Mouse (Mus musculus) induced T-regulatory cell, adult 2 months (primary cell): ENCODE results near the gene Wnk4.
A peak's percentile ranks its signal among the peaks of the same experiment; 100 is the strongest.

ENCODE experiments used
- DNase-seq: peaks from one replicate; pipeline ENCODE4 v3.0.0-alpha.2; 2012; ENCODE audit warnings: low read depth

Gene Wnk4

DNA sequence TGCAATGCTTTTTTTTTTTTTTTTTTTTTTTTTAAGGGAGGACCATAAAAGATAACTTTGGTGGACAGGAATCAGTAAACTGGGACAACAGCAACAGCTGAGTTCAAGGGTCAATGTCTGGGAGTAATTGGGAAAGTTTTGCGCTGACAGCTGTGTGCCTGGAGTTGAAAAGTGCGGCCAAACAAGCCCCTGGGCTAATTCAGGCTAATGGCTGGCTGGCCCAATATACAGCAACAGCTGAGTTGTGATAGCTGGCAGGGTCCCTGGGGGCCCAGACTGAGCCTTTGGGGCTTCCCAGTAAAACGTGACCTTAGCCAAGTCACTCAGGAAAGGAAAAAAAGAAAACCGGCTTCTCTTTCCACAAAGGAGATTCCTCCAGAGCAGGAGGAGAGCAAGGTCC, 15.3 kb upstream of the Wnk4 start:
- DNase-seq = no peak

DNA sequence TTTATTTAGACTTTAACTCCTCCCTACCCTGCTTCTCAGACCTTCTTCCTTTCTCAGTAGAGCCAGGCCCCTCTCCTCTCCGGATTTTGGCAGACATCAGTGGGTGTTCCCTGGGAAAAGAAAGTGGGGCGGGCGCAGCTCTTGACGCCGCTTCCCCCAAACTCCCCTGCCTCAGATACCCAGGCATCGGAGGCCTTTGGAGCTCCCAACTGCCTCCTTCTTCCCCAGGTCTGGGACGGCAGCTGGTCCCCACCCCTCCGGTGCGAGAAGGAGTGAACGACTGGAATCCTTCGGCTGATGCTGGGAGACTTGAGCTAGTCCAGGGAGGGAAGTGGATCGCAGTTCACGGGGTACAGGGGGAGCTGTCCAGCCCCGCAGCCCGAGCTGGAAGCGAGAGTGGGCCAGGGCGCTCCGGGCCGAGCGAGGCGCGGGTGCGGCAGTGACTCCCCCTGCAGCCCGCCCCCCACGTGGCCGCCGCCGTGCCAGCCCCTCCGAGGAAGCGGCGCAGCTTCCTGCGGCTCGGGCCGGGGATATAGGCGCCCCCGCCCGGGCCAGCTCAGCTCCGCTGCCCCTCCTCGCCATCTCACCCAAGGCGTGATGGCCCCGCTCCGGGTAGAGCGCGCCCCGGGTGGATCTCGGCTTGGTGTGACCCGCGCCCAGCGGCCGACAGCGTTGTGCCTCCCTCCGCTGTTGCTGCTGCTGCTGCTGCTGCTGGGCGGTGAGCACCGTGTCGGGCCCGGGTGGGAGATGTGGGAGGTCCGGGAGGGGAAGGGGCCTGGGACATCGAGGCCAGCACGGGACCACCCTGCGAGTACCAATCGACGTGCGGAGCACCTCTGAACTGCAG, 14.3 kb upstream of the Wnk4 start, which contains the start of gene Ramp2:
Gene Ramp2 (plus strand): TSS at position 174 of the 847 bp plus-strand sequence.
- peak; percentile 36 for DNase-seq

DNA sequence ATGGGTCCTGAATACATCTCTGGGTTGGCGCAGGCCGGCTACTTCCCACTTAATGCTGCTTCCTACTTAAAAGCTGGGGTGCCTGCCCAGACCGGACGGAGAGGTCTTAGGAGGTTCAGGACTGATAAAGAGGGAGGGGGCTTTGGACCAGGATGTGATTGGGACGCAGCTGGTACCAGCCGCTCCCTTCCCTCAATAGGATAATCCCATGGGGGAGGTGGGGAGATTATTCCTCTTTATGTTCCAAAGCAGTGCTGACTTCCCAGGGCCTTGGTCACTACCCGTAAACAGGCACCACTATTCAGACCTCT, 13.7 kb upstream of the Wnk4 start:
- no peak for DNase-seq

DNA sequence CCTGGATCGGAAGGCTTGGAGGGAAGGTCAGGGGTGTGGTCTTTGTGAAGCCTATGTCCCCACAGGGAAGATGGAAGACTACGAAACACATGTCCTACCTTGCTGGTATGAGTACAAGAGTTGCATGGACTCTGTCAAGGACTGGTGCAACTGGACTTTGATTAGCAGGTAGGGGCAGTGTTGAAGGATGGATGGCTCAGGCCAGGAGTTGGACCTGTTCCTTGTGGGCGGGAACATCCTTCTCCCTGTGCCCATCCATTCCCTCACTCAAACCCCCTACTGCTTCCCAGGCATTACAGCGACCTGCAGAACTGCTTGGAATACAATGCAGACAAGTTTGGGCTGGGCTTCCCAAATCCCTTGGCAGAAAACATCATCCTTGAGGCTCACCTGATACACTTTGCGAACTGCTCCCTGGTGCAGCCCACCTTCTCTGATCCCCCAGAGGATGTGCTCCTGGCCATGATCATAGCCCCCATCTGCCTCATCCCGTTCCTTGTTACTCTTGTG, 12.8 kb upstream of the Wnk4 start:
- DNase-seq = peak; percentile 10

DNA sequence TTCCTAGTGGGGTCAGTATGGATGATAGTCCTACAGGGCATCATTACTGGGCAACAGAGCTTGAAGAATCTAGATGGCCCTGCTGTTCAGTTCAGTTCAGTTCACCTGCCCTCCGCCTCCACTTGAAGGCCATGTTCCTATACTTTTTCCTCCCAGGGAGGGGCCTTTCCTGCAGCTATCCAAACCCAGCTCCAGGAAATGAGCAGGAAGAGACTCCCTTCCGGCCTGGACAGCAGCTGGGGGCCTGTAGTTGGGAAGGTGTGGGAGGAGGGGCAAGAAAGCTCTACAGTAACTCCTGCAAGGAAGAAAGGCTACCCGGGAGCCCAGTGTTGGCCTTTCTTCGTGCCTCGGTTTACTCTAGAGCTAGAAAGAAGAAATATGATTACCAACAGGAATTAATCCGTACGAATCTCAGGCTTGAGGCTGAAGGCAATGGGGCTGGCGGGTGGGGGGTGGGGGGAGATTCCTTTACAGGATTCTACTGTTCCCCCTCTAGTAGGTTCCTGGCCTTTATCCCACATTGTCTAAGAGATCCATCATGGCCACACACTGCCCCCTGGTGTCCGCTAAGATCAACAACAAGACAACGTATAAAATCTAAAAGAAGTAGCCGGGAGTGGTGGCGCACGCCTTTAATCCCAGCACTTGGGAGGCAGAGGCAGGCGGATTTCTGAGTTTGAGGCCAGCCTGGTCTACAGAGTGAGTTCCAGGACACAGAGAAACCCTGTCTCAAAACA, 11.9 kb upstream of the Wnk4 start:
- DNase-seq = peak; percentile 83

DNA sequence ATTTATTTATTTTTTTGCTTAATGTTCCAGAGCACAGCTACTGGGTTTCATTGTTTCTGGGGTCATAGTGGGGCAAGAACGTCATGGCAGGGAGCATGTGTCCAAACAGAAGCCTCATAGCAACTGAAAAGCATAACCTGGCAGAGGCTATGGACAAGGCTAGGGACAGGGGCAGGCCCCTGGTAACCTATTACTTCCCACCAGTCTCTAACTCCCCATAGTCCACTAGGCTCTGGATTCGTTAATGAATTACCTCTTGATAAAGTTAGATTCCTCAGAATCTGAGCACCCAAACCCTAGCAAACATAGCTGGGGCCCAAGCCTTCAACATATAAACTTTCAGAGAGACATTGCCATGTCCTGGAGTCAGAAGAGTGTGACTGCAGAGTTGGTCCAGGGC, 9.3 kb upstream of the Wnk4 start:
- DNase-seq = no peak

DNA sequence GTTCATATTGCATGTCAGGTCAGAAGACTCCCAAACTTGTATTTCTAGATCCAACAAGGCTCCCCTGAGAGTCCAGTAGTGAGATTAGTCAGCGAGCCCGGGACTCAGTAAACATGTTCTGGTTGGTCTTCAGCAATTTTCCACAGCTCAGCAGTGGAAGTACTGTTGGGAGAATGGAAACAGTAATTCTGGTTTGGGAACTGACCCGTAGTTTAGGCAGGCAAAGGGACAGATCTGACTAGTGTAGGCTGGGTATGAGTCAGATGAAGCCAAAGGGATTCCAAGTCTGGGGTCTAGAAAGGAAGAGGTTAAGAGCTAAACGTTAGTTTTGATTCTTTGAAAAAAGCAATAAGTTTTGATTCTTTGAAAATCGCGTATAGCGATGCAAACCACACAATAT, 7.4 kb upstream of the Wnk4 start:
- DNase-seq = peak; percentile 73

DNA sequence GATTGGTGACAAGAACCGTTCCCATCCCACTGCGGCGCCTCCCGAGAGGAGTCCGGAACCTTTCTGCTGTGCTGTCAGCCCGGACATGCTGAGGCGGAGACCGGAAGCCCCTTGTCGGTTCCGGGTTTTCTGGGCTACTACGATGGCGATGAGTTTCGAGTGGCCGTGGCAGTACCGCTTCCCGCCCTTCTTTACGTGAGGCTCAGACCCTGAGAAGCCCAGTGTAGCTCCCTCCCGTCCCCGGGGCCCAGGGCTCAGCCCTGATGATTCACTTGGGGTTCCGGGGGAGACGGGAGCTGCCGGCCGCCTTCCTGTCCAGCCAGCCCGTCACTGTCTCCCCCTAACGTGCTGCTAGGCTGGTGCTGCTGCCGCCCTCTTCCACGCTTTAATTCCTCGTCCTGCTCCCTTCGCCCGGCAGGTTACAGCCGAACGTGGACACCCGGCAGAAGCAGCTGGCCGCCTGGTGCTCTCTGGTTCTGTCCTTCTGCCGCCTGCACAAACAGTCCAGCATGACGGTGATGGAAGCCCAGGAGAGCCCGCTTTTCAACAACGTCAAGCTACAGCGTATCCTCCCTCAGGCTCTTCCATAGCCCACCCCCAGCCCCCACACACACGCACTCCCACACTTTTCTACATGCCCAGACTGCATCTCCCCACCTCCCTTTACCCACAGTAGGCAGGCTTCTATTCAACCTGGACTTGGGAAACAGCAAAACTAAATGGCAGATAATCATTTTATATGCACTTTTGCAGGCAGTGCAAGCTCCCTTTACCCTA, 6.6 kb upstream of the Wnk4 start, which contains the start of gene Vps25:
Gene Vps25 (plus strand): TSS at position 95 of the 777 bp plus-strand sequence.
- DNase-seq = peak; percentile 92

DNA sequence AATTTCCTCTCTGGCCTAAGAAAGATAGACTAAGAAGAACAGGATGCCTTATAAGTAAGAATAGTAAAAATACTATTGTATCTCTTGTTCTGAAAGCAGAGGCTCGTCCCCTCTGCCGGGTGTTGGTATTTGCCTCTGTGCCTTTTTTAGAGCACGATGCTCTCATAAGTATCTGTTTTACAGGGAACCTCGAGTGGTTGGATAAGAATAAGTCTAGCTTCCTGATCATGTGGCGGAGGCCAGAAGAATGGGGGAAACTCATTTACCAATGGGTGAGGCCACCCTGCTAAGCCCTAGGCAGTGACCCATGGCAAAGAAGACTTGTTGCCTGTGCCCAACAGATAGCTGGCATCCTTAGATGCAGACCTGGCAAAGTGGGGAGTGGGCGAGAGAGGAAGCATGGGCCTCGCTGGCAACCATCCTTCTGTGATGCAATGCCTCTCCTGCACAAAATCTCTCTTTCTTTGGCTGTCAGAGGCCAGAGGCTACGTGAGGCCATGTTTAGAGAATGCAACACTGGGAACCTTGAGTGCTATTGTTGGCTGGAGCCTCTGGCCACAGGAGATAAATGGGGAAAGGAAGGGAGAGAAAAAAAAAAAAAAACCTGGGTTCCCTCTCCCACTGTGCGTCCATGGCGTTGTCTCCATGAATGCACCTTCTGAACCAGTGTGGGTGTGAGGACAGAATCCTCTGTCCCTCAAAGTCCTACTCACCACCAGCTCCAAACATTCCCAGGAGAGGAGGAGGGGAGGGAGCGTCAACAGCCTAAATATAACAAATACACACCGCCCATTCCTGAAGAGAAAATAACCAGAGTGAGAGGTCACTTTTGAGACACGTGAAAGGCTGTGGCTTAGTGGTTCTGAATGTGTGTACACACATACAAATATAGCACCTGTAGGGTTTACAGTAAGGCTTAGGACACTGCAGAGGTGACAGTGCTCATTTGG, 4.3 kb upstream of the Wnk4 start:
- DNase-seq = no peak

DNA sequence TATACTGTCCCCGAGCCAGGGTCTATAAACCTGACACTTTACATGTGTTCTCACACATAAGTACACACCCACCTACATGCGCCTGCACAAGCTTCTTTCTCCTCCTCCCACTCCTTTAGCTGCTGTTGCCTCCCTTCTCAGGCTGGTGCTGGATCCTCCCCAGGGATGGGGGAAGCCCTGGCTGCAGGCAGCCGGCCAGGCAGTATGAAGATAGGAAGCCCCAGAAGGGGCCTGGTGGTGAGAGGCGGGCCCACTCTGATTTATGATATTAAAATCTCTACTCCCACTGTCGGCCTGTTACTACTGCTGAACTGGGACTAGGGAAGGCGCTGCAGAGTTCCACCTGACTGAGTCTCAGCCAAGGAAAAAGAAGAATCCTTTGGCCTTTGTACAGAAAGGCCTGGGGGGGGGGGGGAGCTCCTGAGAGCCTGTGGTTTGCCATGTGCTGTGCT, 1.1 kb upstream of the Wnk4 start:
- DNase-seq = no peak

DNA sequence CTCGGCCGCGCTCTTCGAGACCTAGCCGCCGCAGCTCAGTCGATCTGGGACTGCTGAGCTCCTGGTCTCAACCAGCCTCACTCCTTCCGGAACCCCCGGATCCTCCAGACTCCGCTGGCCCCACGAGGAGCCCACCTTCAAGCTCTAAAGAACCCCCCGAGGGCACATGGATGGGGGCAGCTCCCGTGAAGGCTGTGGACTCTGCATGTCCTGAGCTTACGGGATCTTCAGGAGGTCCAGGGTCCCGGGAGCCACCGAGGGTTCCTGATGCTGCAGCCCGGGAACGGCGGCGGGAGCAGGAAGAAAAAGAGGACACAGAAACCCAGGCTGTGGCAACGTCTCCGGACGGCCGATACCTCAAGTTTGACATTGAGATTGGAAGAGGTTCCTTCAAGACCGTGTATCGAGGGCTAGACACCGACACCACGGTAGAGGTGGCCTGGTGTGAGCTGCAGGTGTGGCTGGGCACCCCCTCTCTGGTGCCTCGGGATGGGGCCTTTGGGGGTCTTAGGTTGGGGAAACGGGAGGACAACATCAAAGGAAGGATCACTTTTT, 536 bp downstream of the Wnk4 start:
- DNase-seq = peak; percentile 39

DNA sequence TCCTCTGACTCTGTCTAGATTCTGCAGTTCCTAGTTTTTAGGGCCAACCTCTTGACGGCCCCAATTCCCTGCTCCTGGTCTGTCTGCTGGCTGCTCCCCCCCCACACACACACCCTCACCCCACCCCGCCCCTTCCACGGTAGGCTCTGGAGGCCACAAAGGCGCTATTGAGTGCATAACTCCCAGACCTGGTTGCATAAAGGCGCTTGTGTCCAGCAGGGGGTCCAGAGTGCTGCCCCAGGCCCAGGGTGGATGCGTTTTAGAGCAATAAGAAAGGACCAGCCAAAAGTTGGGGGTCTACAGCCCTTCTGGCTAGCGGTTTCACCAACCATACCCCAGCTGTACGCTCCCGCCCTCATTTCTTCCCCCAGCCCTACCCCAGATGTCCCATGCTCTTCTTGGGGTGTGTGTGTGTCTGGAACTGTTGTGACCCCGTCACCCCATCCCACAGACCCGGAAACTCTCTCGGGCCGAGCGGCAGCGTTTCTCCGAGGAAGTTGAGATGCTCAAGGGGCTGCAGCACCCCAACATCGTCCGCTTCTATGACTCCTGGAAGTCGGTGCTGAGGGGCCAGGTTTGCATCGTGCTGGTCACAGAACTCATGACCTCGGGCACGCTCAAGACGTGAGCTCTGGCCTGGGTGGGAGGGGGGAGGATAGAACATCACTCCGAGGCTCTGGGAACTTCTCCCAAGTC, 2.1 kb downstream of the Wnk4 start:
- peak; percentile 35 for DNase-seq

DNA sequence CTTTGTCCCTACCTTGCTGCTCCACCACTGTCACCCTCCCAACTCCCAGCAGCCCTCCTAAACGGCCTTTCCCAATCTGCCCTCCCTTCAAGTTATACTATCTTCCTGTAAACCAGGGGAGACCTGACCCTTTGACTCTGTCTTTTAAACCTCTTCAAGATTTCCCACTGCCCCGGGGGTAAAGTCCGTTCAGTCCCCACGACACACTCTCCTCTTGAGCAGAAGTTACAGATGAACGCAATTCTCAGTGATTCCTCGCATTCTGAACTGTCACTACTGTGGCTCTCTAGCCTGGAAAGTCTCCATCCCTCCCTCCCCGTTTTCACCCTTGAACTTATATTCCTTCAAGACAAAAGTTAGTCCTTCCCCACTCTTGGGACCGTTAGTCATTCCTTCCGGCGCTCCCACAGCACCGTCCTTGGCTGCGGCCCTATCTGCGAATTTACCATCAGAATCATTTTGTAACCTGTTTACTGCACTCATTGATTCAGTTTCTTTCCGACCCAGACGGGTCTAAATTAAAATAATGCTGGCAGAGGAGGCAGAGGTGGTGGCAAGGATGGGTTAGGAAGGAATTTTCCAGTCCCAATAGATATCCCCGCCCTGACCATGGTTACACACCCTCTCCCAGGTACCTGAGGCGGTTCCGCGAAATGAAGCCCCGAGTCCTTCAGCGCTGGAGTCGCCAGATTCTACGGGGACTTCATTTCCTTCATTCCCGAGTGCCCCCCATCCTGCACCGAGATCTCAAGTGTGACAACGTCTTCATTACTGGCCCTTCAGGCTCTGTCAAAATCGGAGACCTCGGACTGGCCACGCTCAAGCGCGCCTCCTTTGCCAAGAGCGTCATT, 3.0 kb downstream of the Wnk4 start:
- DNase-seq = no peak

DNA sequence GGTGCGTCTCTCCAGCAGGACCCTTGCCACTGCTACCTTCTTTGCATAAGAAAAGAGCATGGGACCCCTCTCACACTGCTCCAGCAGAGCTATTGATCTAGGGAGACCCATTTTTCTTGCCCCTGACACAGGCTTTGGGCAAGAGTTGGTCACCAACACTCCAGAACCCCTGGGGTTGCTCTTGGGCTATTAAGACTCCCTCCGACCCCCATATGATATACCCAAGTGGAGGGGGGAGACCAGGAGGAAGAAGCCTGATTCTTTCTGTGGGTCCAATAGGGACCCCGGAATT, 3.6 kb downstream of the Wnk4 start:
- no peak for DNase-seq

DNA sequence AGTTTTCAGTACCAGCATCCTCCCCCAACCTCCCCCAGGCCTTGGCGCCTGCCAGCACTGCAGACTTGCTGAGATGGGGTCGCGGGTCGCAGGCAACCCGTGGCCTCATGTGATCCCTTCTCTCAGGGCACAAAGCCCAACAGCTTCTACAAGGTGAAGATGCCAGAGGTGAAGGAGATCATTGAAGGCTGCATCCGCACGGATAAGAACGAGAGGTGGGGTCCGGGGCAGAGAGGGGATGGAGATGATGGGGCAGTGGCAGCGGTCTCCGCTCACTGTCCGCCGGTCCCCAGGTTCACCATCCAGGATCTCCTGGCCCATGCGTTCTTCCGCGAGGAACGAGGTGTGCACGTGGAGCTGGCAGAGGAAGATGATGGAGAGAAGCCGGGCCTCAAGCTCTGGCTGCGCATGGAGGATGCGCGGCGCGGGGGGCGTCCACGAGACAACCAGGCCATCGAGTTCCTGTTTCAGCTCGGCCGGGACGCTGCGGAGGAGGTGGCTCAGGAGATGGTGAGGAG, 4.6 kb downstream of the Wnk4 start:
- no peak for DNase-seq

DNA sequence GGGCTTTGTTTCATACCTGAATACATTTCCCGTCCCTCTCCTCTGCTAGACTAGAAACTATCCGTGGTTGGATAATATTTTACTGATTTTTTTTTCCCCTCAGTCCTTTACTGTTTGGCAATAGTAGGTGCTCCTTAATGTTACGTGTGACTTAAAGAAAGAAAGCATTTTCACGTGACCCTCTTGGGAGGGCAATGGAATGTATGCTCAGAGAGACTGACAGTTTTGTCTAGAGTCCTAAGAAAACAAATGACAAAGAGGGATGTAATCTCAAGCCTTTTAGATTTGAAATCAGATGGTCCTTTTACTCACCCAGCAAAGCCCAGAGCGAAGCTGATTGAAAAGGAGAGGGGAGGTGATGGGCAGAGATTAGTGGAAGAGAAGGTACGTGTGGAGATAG, 5.5 kb downstream of the Wnk4 start:
- DNase-seq = no peak

DNA sequence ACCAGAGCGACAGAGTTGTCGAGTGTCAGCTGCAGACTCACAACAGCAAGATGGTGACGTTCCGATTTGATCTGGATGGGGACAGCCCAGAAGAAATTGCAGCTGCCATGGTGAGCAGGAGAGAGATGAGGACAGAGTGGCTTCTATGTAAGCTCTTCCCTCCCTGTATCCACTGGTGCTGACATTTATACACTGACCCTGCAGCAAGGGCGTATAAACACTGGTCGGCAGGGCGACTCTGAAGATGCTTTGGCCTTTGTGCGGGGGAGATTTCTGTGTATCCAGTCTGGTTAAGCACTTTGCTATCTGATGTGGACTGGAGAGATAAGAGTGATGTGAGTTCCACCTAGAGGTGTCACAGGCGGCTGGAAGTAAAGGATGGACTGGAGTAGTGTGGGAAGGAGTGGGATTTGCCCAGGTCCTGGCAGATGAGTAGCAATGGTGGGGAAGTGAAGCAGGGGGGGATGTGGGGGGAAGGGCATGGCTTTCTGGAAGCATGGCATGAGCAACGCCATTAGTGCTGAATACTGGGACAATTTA, 9.3 kb downstream of the Wnk4 start:
- DNase-seq = no peak

DNA sequence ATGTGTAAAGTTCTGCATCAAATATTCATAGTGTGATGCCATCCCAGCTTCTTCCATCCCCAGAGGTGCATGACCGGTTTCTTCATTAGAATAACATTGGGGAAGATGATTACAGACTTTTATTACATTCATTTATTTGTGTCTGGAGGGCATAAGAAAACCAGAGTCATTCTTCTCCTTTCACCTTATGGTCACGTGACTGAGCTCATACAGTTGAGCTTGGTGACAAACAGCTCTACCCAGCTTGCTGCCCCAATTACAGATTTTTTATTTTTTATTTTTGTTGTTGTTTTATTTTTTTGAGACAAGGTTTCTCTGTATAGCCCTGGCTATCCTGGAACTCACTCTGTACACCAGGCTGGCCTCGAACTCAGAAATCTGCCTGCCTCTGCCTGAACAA, 12.1 kb downstream of the Wnk4 start:
- DNase-seq = no peak

DNA sequence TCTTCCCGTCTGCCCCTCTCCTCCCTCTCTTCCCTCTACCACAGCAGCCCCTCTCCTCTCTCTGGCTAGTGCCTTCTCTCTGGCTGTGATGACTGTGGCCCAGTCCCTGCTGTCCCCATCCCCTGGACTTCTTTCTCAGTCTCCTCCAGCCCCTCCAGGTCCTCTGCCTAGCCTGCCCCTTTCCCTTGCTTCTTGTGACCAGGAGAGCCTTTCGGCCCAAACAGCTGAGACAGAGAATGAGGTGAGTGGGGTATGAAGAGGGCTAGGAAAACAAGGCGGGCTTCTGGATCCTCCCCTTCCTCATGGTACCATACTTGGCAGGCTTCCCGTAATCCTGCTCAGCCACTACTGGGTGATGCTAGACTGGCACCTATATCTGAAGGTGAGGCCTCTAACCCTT, 14.9 kb downstream of the Wnk4 start:
- DNase-seq = no peak
